Mouse (Mus musculus) left cerebral cortex, postnatal 36 days (tissue): ENCODE data around the gene Gm49711. TPM values are rescaled to one million over a fixed set of nuclear protein-coding genes. Genes with fewer than 3 reads are reported as not detected.

ENCODE experiments used
- DNase-seq, 2 experiments: peaks; one replicate each; pipeline ENCODE4 v3.0.0; 2021 to 2022; ENCODE audit warnings: low spot score in 2 of 2, mixed read lengths in 1 of 2
- intact Hi-C: fragments of 180-260 bp; cut with DNase I; formaldehyde crosslinking; loops from one replicate; pipeline ENCODE4 v1.15.1; 2025
- total RNA-seq, 2 experiments: library from RNA; stranded (reverse); gene quantifications; 2 replicates each; pipeline ENCODE4 v1.2.3; 2021

The Gm49711 gene
- not detected for total RNA-seq

- DNase-seq = peak; percentile 89 to 93
- intact Hi-C loops = loop anchor here (5.0 to 10.0 kb wide), 7 partner anchors 44 to 244 kb away; partner anchors contain the start of gene Smim11
Observed at GRCm38 (mm10) chr16:92057852-92058643, at the start of gene Gm49711, which contains the start of the genes Mrps6 and Slc5a3. Gm49711 (plus strand) TSS chr16:92058316. Mrps6 (plus strand) TSS chr16:92058270. Slc5a3 (plus strand) TSS chr16:92058322.

GRCm38 (mm10) chr16:92009586-92009985, 48.5 kb upstream of the Gm49711 start:
- no peak for DNase-seq
- intact Hi-C loops = no loop called here

- no peak for DNase-seq
Observed at GRCm38 (mm10) chr16:92016792-92017191, 41.3 kb upstream of the Gm49711 start.

GRCm38 (mm10) chr16:92019141-92020118, 38.7 kb upstream of the Gm49711 start:
- peak; percentile 22 to 28 for DNase-seq
- intact Hi-C loops = no loop called here

More at GRCm38 (mm10) chr16:92016792-92017191, 41.3 kb upstream of the Gm49711 start:
- intact Hi-C loops = no loop called here

GRCm38 (mm10) chr16:92021656-92022400, 36.3 kb upstream of the Gm49711 start:
- intact Hi-C loops = no loop called here
- no peak for DNase-seq

GRCm38 (mm10) chr16:92022494-92023283, 35.4 kb upstream of the Gm49711 start:
- intact Hi-C loops = no loop called here
- no peak for DNase-seq

GRCm38 (mm10) chr16:92033286-92033685, 24.8 kb upstream of the Gm49711 start:
- no peak for DNase-seq
- intact Hi-C loops = no loop called here

GRCm38 (mm10) chr16:92034676-92035075, 23.4 kb upstream of the Gm49711 start:
- intact Hi-C loops = no loop called here
- DNase-seq = no peak

GRCm38 (mm10) chr16:92036701-92037100, 21.4 kb upstream of the Gm49711 start:
- DNase-seq = no peak
- intact Hi-C loops = no loop called here

- no peak for DNase-seq
- intact Hi-C loops = no loop called here
Observed at GRCm38 (mm10) chr16:92037891-92038607, 20.1 kb upstream of the Gm49711 start.

- intact Hi-C loops = no loop called here
- no peak for DNase-seq
Observed at GRCm38 (mm10) chr16:92039421-92039820, 18.7 kb upstream of the Gm49711 start.

- no peak for DNase-seq
- intact Hi-C loops = no loop called here
Observed at GRCm38 (mm10) chr16:92039966-92040365, 18.1 kb upstream of the Gm49711 start.

GRCm38 (mm10) chr16:92051777-92052310, 6.3 kb upstream of the Gm49711 start:
- intact Hi-C loops = loop anchor here (10.0 kb wide), 1 partner anchor 87 kb away; no protein-coding TSS in a partner anchor
- no peak for DNase-seq

GRCm38 (mm10) chr16:92052569-92052968, 5.5 kb upstream of the Gm49711 start:
- DNase-seq = no peak
- intact Hi-C loops = loop anchor here (10.0 kb wide), 1 partner anchor 88 kb away; no protein-coding TSS in a partner anchor

GRCm38 (mm10) chr16:92056711-92057110, 1.4 kb upstream of the Gm49711 start:
- no peak for DNase-seq
- intact Hi-C loops = loop anchor here (5.0 to 10.0 kb wide), 7 partner anchors 46 to 246 kb away; partner anchors contain the start of gene Smim11

GRCm38 (mm10) chr16:92057456-92057851, 662 bp upstream of the Gm49711 start:
- intact Hi-C loops = loop anchor here (5.0 to 10.0 kb wide), 7 partner anchors 45 to 245 kb away; partner anchors contain the start of gene Smim11
- DNase-seq = no peak
